Mouse (Mus musculus) left cerebral cortex, postnatal 4 days (tissue): ENCODE measurements around the gene Ptpn21. TPM values are rescaled to one million over a fixed set of nuclear protein-coding genes. Genes with fewer than 3 reads are reported as not detected.

Experiments
- DNase-seq: peaks from one replicate; pipeline ENCODE4 v3.0.0-alpha.2; 2022
- intact Hi-C: fragments of 180-260 bp; cut with DNase I; formaldehyde crosslinking; loops from one replicate; pipeline ENCODE4 v1.15.1; 2025
- total RNA-seq, 2 experiments: library from RNA; stranded (reverse); gene quantifications; 2 replicates each; pipeline ENCODE4 v1.2.3; 2021

Gene Ptpn21
- total RNA-seq, 2 experiments from 2014 or later = 7.3 to 8.4 TPM

GRCm38 (mm10) chr12:98726078-98726477 lies 11.1 kb downstream of the Ptpn21 start:
- intact Hi-C loops = no loop called here

GRCm38 (mm10) chr12:98724976-98725375 lies 12.2 kb downstream of the Ptpn21 start:
- intact Hi-C loops = no loop called here
- no peak for DNase-seq

More at GRCm38 (mm10) chr12:98726078-98726477, 11.1 kb downstream of the Ptpn21 start:
- no peak for DNase-seq

DNA sequence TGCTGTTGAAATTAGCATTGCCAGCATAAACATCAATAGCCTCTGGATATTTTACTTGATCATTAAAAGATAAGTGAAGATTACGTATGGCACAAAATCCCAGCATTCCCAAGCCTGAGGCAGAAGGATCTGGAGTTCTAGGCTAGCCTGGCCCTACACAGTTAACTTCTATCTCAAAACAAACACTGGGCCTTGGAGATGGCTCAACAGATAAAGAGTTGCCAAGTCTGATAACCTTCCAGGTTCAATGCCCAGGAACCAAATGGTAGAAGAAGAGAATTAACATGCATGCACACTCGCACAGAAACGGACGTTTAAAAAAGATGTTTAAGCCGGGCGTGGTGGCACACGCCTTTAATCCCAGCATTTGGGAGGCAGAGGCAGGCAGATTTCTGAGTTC lies 13.0 kb downstream of the Ptpn21 start:
- DNase-seq = no peak
- intact Hi-C loops = no loop called here

GRCm38 (mm10) chr12:98721030-98721429 lies 16.2 kb downstream of the Ptpn21 start:
- intact Hi-C loops = no loop called here
- DNase-seq = no peak

DNA sequence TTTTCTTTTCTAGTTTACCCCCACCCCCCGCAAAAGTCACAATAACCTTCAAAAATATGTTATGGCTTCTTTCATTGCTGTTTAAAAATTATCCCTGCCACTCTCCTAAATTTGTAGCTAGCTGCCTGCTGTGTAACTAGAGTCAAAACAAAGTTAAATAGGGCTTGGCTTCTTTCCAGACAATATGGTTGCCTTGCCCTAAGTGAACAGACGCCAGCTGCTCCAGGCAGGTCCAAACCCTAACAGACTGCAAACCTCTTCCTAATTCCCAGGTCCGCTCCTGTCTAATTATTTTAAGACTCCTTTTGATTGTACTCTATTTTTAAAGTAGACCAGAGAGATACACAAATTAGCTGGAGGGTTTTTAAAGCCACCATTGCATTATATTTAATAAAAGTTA lies 16.6 kb downstream of the Ptpn21 start:
- DNase-seq = peak; percentile 21
- intact Hi-C loops = no loop called here

GRCm38 (mm10) chr12:98716142-98716541 lies 21.1 kb downstream of the Ptpn21 start:
- intact Hi-C loops = no loop called here
- no peak for DNase-seq

DNA sequence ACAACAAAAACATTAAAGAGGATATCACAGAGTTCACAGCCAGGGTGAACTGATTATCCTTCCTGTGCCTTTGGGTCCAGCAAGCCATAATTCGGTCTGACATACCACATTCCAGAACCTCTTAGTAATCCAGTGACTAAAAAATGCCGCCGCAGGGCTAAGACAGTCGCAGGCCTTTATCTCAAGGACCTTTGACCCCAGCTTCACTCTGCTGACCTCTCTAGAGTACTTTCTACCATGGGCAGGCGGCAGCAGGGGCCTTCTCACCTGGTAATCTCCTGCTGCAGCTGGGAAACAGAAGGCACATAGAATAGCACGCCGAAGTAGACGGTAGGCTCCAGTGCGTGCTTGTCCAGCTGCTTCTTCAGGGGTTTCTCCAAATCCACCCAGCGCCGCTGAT lies 22.4 kb downstream of the Ptpn21 start:
- intact Hi-C loops = no loop called here
- no peak for DNase-seq

DNA sequence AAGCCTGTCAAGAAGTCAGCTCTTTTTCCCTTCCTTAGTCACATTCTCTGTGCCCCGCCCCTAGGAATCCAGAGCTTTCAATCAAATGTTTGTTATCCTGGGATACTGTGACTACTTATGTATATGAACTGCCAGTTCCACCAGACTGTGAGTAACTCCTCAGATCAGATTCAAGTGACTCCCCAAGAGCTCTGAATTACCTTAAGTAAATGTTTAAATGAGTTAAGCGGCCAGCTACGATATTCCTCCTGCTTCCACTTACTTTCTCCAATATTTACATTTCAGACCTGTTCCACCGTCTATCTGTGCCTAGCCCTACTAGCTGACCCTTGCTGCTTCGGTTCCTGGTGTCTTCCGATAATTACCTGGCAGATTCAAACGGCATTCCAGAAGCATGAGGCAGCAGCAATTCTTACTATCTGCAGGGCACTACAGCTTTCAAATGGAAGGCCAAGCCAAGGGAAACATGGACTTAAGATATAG lies 23.5 kb downstream of the Ptpn21 start:
- DNase-seq = no peak
- intact Hi-C loops = no loop called here

DNA sequence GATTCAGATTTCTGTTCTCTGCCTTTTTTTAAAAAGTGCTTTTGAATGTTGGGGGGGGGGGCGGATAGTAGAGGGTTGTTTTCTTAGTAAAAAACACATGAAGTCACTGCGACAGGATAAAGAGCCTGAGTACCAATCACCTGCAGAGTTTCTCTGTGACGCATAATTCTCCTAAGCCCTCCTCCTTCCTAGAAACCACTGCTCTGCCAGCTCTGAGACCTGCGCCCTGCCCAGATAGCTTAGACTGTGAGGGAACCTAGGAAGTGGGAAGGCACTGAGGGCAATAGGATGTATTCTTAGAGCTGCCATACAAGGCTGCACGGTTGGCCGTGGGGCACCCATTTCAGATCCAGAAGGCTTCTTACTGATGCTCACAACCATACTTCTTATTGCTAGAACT lies 24.4 kb downstream of the Ptpn21 start:
- intact Hi-C loops = no loop called here
- no peak for DNase-seq

DNA sequence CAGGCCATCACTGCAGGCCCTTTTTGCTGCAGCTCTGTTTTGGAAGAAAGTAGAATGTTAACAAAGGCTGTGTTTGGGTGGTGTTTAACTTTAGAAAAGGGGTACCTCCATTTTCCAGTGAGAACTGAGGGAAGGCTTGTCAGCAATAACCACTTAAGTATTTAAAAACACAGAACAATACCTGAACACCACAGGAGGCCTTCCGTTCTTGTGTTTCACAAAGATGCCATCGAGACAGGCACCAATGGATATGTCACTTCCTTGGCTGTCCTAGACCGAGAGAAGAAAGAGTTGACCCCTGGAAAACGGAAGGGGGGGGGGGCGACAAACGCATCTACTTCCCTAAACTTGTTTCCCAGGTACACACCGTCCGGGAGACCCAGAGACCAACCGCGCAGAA lies 33.2 kb downstream of the Ptpn21 start:
- no peak for DNase-seq
- intact Hi-C loops = no loop called here

DNA sequence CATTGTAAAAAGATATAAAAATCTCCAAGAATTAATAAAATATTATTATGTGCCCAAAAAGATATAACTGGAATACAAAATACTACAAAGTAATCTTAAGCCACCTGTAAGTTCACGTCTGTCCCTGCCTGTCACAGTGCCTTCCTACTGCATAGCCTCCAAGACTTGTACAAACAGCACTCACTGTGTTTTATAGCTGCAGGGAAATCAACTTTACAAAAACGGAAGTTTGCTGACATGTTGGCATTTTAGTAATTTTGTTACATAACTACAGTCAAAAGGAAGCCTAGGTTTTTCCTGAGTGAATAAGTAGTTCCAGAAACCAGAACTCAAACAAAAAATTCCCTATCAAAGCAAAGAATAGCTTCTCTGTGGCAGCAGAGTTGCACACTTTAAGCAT lies 33.7 kb downstream of the Ptpn21 start:
- no peak for DNase-seq
- intact Hi-C loops = no loop called here

GRCm38 (mm10) chr12:98701564-98701963 lies 35.6 kb downstream of the Ptpn21 start:
- DNase-seq = peak; percentile 42
- intact Hi-C loops = no loop called here

GRCm38 (mm10) chr12:98697202-98697601 lies 40.0 kb downstream of the Ptpn21 start:
- intact Hi-C loops = no loop called here
- DNase-seq = no peak

DNA sequence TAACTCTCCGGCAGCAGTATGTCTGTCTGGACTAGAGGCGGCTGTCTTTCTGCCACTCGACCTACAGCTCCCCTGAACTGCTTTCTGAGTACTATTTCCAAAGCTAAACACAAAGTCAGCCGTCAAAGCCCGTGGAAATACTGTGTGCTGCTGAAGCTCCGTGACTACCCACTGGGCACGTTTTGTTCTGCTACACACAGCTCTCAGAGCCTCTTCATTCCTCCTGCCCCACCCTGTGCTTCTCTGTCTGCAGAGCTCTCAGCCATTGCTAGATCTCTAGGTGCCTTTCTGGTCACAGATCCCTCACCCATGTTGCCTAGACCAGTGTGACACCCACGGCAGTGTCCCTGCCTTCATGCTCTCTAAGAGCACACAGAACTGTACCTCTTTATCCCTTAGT lies 47.0 kb downstream of the Ptpn21 start:
- intact Hi-C loops = no loop called here
- no peak for DNase-seq

DNA sequence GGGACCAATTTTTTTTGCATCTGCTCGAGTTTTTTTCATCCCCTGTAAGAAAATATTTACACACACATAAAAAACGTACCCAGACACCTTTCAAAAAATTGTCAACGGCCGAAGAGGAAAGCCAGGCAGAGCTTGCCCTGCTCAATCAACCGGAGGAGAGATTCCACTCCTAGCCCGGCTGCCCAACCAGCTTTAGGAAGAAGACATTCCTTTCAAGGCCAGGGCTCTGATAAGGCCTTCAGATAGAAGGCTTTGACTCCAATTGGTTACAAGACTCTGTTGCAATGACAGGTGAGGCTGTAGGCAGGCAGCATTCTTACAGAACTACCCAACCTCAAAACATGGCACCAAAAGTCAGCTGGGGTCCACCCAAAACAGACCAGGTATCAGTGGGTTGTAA lies 53.6 kb downstream of the Ptpn21 start:
- intact Hi-C loops = no loop called here
- no peak for DNase-seq

DNA sequence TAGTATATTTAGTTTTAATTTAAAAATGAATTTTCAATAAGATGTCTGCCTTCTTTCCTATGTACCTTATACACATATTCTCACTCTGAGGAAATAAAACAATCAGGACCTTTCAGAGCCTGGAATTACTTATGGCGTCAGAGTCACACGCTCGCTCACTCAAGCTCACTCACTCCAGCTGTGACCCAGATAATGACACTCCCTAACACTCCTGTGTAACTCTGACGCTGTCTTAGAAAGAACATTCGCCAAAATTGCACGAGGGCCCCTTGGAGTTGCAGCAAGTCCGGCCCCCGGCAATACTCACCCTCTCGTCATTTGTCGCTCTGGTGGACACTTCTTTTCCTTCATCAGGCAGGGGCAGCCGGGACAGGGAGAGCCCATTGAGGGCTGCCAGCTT lies 54.0 kb downstream of the Ptpn21 start:
- intact Hi-C loops = no loop called here
- no peak for DNase-seq

DNA sequence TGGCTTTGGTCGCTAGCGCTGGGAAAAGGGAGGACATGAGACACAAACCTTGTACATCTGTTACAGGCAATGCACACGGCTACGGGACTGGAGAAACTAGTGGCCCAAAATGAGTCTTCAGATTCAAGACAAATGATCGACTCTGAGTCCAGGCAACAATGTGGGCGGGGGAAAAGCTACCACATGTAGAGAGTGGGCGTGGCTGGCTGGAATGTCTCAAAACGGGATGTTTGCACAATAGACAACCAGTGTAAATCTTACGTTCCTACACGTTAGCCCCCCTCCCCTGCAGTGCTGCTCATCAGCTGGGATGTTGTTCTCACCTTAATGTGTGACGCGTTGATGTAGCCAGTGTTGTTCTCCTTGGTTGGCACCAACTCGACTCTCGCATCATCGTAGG lies 55.0 kb downstream of the Ptpn21 start:
- intact Hi-C loops = no loop called here
- no peak for DNase-seq

- DNase-seq = no peak
- intact Hi-C loops = no loop called here
Observed at GRCm38 (mm10) chr12:98679906-98680305, 57.3 kb downstream of the Ptpn21 start.

GRCm38 (mm10) chr12:98677336-98677735 lies 59.9 kb downstream of the Ptpn21 start:
- intact Hi-C loops = no loop called here

DNA sequence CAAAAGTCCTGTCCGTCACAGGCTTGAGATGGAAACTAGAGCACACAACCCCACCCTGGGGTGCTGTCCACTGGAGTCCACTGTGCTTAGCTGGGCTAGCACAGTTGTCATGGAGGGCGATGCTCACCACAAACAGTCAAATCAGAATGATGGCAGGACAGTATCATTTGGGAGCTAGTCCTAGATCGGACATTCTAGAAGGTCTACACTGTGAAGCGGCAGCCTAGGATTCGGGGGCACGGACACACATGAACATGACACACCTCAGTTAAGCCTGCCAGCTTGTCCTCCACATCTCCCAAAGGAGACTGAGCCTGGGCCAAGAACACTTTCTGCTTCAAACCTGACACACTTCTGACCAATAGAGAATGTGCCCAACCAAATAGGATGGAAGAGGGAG lies 60.3 kb downstream of the Ptpn21 start:
- no peak for DNase-seq
- intact Hi-C loops = no loop called here

More at GRCm38 (mm10) chr12:98677336-98677735, 59.9 kb downstream of the Ptpn21 start:
- DNase-seq = no peak

DNA sequence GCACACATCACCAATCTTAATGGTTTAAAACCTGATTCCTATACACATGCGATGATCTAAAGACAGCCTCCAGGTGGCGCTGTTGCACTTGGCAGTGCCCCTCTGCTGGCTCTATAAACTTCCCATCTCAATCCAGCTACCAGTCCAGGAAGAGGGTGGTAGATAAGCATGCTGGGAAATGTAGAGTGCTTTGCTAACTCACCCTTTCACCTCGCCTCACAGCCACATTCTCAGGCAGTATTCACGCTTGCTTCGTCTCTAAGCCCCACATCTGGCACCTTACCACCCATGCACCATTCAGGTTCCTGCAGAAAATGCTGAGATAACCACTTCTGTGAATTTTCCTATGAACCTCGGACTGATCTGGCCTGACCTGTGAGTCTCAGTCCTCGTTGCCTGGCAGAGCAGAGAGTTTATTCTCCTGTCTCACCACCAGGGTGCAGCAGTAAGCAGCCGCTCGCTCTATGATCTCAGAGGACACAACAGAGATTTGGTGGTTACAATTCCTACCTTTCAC lies 62.5 kb downstream of the Ptpn21 start:
- DNase-seq = peak; percentile 84
- intact Hi-C loops = loop anchor here (5.0 kb wide), 1 partner anchor 73 kb away; the partner anchor contains the start of gene Zc3h14

DNA sequence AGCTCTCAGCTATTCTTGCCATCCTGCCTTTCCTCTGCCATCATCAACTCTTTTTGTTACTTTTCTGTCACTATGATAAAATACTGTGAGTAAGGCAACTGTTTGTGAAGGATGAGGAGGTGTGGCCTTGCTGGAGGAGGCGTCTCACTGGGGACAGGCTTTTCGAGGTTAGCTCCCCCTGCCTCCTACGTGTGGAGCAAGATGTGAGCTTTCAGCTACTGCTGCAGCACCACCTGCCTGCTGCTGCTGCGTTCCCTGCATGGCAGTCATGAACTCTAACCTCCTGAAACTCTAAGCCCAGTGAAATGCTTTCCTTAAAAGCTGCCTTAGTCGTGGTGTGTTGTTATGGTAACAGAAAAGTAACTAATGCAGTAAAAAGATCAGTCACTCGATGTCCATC lies 63.3 kb downstream of the Ptpn21 start:
- intact Hi-C loops = loop anchor here (5.0 kb wide), 1 partner anchor 73 kb away; the partner anchor contains the start of gene Zc3h14
- no peak for DNase-seq

DNA sequence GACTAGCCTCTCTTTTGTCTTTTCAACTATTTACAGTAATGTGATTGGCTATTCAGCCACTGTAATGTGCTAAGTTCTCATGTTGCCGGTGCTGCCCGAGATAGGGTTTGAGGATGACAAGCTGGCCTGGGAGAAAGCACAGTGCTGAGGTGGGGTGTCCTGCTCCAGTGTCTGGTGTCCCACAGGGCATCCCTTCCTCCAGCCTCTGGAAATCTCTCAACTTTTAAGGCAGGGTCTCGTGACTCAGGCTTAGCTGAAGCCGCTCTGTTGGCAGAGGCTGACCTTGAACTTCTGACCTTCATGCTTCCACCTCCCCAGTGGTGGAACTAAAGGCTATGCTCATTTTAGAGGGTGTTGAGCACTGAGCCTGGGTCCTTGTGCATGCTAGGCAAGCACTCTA lies 66.8 kb downstream of the Ptpn21 start:
- intact Hi-C loops = loop anchor here (5.0 kb wide), 1 partner anchor 77 kb away; the partner anchor contains the start of gene Zc3h14
- no peak for DNase-seq
